ENCODE assay signal across 12 mouse cellular contexts in genomic region chr1:90927308-90927707, GRCm38 (mm10). TPM values are rescaled to one million over a fixed set of nuclear protein-coding genes. Genes with fewer than 3 reads are reported as not detected.
DNase-seq lines count a peak whose midpoint lies in the region; ATAC-seq and TF ChIP-seq lines count a peak whose summit lies in the region.
"Had no signal": no experiment of that assay in that cellular context is flagged by ENCODE, and none has a peak within 500 bp of the region (broad histone marks: within the 10 kb centered on the region; RNA-seq: fewer than 3 reads in every experiment).

No protein-coding gene starts in this region.

- H3K36me3 ChIP-seq in hindbrain, embryonic 10.5 days, result no peaks in the 10 kb centered on the region
- no peaks in the 10 kb centered on the region for H3K36me3 ChIP-seq in hindbrain, embryonic 14.5 days (replicated peaks; ENCODE audit: control insufficient read depth, insufficient read depth)
- no peaks in the 10 kb centered on the region for H3K36me3 ChIP-seq in heart, embryonic 14.5 days (ENCODE audit: control insufficient read depth, insufficient read depth, low read length)
- H3K36me3 ChIP-seq in thymus, adult 2 months (ENCODE audit: control insufficient read depth, insufficient read depth, low read length), result no peaks in the 10 kb centered on the region
- H3K36me3 ChIP-seq: liver, embryonic 15.5 days had no signal

- no peak for TF ChIP-seq POLR2A in thymus, adult 2 months (IDR thresholded peaks at IDR 0.05; ENCODE audit: control insufficient read depth, extremely low read depth, insufficient read depth, low read length, poor library complexity)

- H3K27me3 ChIP-seq in hindbrain, embryonic 10.5 days (ENCODE audit: insufficient read depth, poor library complexity, severe bottlenecking), result peaks cover 19% of the 10 kb centered on the region
- peaks cover 8% of the 10 kb centered on the region; the same call in 1 of the 2 replicates for H3K27me3 ChIP-seq in hindbrain, embryonic 14.5 days (ENCODE audit: control insufficient read depth, insufficient read depth, low read length)
- no peaks in the 10 kb centered on the region for H3K27me3 ChIP-seq in heart, embryonic 14.5 days (ENCODE audit: control insufficient read depth, insufficient read depth, low read length)
- H3K27me3 ChIP-seq in thymus, adult 2 months (ENCODE audit: control insufficient read depth, insufficient read depth, low read length), result no peaks in the 10 kb centered on the region; the same call in 1 of the 2 replicates

- ATAC-seq in hindbrain, embryonic 14.5 days (ENCODE audit: low FRiP score), result no peak
- ATAC-seq in heart, embryonic 14.5 days (ENCODE audit: insufficient number of reproducible peaks, insufficient read depth, low FRiP score, low read depth), result peak; percentile 9; the same call in 1 of the 2 replicates

- peaks cover 15% of the 10 kb centered on the region for H3K4me1 ChIP-seq in hindbrain, embryonic 10.5 days (replicated peaks)
- no peaks in the 10 kb centered on the region; the same call in 1 of the 2 replicates for H3K4me1 ChIP-seq in hindbrain, embryonic 14.5 days (replicated peaks; ENCODE audit: control insufficient read depth, insufficient read depth, low read length)
- H3K4me1 ChIP-seq in heart, embryonic 14.5 days (ENCODE audit: control insufficient read depth in 2 of 2, insufficient read depth in 2 of 2, low read length in 2 of 2), result peaks cover 11 to 17% of the 10 kb centered on the region in 2 experiments
- no peaks in the 10 kb centered on the region for H3K4me1 ChIP-seq in thymus, adult 2 months (replicated peaks; ENCODE audit: control insufficient read depth, insufficient read depth, low read length)
- H3K4me1 ChIP-seq: liver, embryonic 15.5 days had no signal

- no peak for TF ChIP-seq CTCF in thymus, adult 2 months (IDR thresholded peaks at IDR 0.05; ENCODE audit: borderline replicate concordance, control insufficient read depth, extremely low read depth, insufficient read depth, low read length, poor library complexity)

- H3K4me2 ChIP-seq in hindbrain, embryonic 14.5 days (replicated peaks), result no peak overlapping the region
- peak overlapping the region; percentile 79 for H3K4me2 ChIP-seq in heart, embryonic 14.5 days (ENCODE audit: low read length)

- DNase-seq in hindbrain, embryonic 10.5 days (ENCODE audit: low spot score), result no peak
- no peak for DNase-seq in hindbrain, embryonic 14.5 days (ENCODE audit: low spot score)
- peak; percentile 60 for DNase-seq in kidney, postnatal 10 days
- peak; percentile 68 to 78 for DNase-seq in lung, postnatal 4 days
- no peak for DNase-seq in spleen, postnatal 4 days (ENCODE audit: low spot score in 2 of 2)
- no peak for DNase-seq in thymus, adult 2 months
- DNase-seq in frontal cortex, postnatal 25 days (ENCODE audit: low spot score in 2 of 2), result no peak
- DNase-seq: cerebellum, adult 11 months had no signal

- WGBS in hindbrain, embryonic 10.5 days, result 55% methylated on average over 15 of the region's 15 CpGs
- WGBS in hindbrain, embryonic 14.5 days, result 58% methylated on average over 15 of the region's 15 CpGs
- 39% methylated on average over 15 of the region's 15 CpGs for WGBS in heart, embryonic 14.5 days
- WGBS in thymus, adult 2 months, result 55% methylated on average over 15 of the region's 15 CpGs

- no peak overlapping the region for H3K27ac ChIP-seq in hindbrain, embryonic 10.5 days
- no peak overlapping the region for H3K27ac ChIP-seq in hindbrain, embryonic 14.5 days
- H3K27ac ChIP-seq in heart, embryonic 14.5 days (replicated peaks in 1 of 2; ENCODE audit: control insufficient read depth in 1 of 2, insufficient read depth in 1 of 2, low read depth in 2 of 2, low read length in 2 of 2), result no peak overlapping the region
- no peak overlapping the region for H3K27ac ChIP-seq in thymus, adult 2 months (ENCODE audit: control insufficient read depth, insufficient read depth, low read length)
- H3K27ac ChIP-seq: liver, embryonic 15.5 days had no signal

- H3K4me3 ChIP-seq in hindbrain, embryonic 10.5 days, result peak overlapping the region; percentile 46; the same call in 1 of the 2 replicates
- no peak overlapping the region for H3K4me3 ChIP-seq in hindbrain, embryonic 14.5 days (replicated peaks; ENCODE audit: low read length)
- no peak overlapping the region for H3K4me3 ChIP-seq in heart, embryonic 14.5 days (ENCODE audit: control insufficient read depth in 1 of 2, insufficient read depth in 1 of 2, low read depth in 1 of 2, low read length in 2 of 2)
- H3K4me3 ChIP-seq in thymus, adult 2 months (ENCODE audit: control insufficient read depth, insufficient read depth, low read length), result no peak overlapping the region
- H3K4me3 ChIP-seq: liver, embryonic 15.5 days; myocyte had no signal

- H3K9me3 ChIP-seq in hindbrain, embryonic 10.5 days, result no peaks in the 10 kb centered on the region
- H3K9me3 ChIP-seq in hindbrain, embryonic 14.5 days (ENCODE audit: control insufficient read depth, low read length), result no peaks in the 10 kb centered on the region
- 0 out of 2 replicates have a peak, but pooled peaks cover 2% of the 10 kb centered on the region for H3K9me3 ChIP-seq in heart, embryonic 14.5 days (ENCODE audit: control insufficient read depth, low read length)
- H3K9me3 ChIP-seq: liver, embryonic 15.5 days had no signal

- H3K9ac ChIP-seq in hindbrain, embryonic 14.5 days, result no peak overlapping the region
- no peak overlapping the region for H3K9ac ChIP-seq in heart, embryonic 14.5 days (ENCODE audit: low read length)
- H3K9ac ChIP-seq: liver, embryonic 15.5 days had no signal

RNA-seq across cellular contexts. Expression of gene Mlph, which starts 12.4 kb away (rescaled TPM):
- 0.14 and 0.32 TPM in 2 replicates for polyA plus RNA-seq in hindbrain, embryonic 10.5 days (2016; fragmentation: Nextera tagmentation; extraction: Ambion mirVana)
- 0.13 TPM in 2 replicates for polyA plus RNA-seq in hindbrain, embryonic 14.5 days (2014; fragmentation: Nextera tagmentation; extraction: Ambion mirVana)
- polyA plus RNA-seq in heart, embryonic 14.5 days (2014; fragmentation: Nextera tagmentation; extraction: Ambion mirVana), result 0.24 and 0.36 TPM in 2 replicates
- polyA plus RNA-seq in thymus, adult 2 months (2012; rRNA removed), result 1.4 and 2.0 TPM in 2 replicates
- polyA plus RNA-seq: liver, embryonic 15.5 days had no signal

RNA-seq across cellular contexts. Expression of gene Prlh, which starts 25.6 kb away (rescaled TPM):
- not detected in 2 replicates for polyA plus RNA-seq in hindbrain, embryonic 10.5 days (2016; fragmentation: Nextera tagmentation; extraction: Ambion mirVana)
- not detected in 2 replicates for polyA plus RNA-seq in hindbrain, embryonic 14.5 days (2014; fragmentation: Nextera tagmentation; extraction: Ambion mirVana)
- not detected in 2 replicates for polyA plus RNA-seq in heart, embryonic 14.5 days (2014; fragmentation: Nextera tagmentation; extraction: Ambion mirVana)
- polyA plus RNA-seq in thymus, adult 2 months (2012; rRNA removed), result not detected in 2 replicates
- polyA plus RNA-seq: large intestine, adult 2 months; liver, embryonic 15.5 days; myocyte had no signal

RNA-seq across cellular contexts. Expression of gene Rab17, which starts 42.2 kb away (rescaled TPM):
- 0.25 and 0.35 TPM in 2 replicates for polyA plus RNA-seq in hindbrain, embryonic 10.5 days (2016; fragmentation: Nextera tagmentation; extraction: Ambion mirVana)
- polyA plus RNA-seq in hindbrain, embryonic 14.5 days (2014; fragmentation: Nextera tagmentation; extraction: Ambion mirVana), result 0.13 TPM in 1 of 2 replicates, not detected in the other
- polyA plus RNA-seq in heart, embryonic 14.5 days (2014; fragmentation: Nextera tagmentation; extraction: Ambion mirVana), result 2.5 and 2.7 TPM in 2 replicates
- 0.85 and 0.94 TPM in 2 replicates for polyA plus RNA-seq in thymus, adult 2 months (2012; rRNA removed)
- polyA plus RNA-seq: myocyte had no signal

Comparison
In these comparisons a context has a peak if more than half of its experiments do, and no peak if none do; other contexts are left out.
1. DNase-seq: peak in kidney, postnatal 10 days (single experiment) and lung, postnatal 4 days (2 of 2); none in hindbrain, embryonic 10.5 days (single experiment), hindbrain, embryonic 14.5 days (single experiment), spleen, postnatal 4 days (0 of 2), thymus, adult 2 months (single experiment) and frontal cortex, postnatal 25 days (0 of 2).